Mouse (Mus musculus): ENCODE measurements around the gene Mdp1. TPM values are rescaled to one million over a fixed set of nuclear protein-coding genes. Genes with fewer than 3 reads are reported as not detected.
A peak's percentile ranks its signal among the peaks of the same experiment; 100 is the strongest.

The Mdp1 gene
- polyA plus RNA-seq, 1 experiment from 2014 or later, result 16.0 TPM

- H3K27ac ChIP-seq (ENCODE audit: low read depth), result 0 out of 2 replicates have a peak overlapping the region, but pooled peaks have one; percentile 22
- WGBS (ENCODE audit: insufficient replicate concordance), result 26% methylated on average over 22 of the region's 22 CpGs
- peak overlapping the region; percentile 50 for H3K9ac ChIP-seq (replicated peaks)
Observed at GRCm38 (mm10) chr14:55618486-55619195, 41.7 kb downstream of the Mdp1 start.

DNA sequence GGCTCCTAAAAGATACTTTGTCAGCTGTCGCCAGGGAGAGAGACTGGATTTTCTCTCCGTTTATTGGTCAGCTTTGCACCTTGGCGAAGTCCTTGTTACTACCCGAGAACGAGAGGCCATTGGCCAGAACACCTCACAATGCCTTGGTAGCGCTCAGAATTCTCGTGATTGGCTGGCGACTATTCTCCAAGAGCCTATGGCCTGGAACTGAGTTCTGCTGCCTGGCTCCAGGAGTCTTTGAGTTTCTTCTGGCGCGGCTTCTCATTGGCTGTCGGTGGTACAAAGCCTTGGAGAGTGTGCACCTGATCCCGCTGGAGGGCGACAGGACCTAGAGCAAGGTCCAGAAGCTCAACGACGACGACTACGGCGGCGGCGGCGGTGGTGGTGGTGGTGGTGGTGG is 42.5 kb downstream of the Mdp1 start, which contains the start of gene Rec8:
Gene Rec8 (plus strand): TSS at position 216 of the 400 bp plus-strand sequence.
- peak within 1 kb of the TSS; percentile 22; the same call in 1 of the 2 replicates for H3K27ac ChIP-seq (ENCODE audit: low read depth)
- 28% methylated on average over 21 of the region's 21 CpGs for WGBS (ENCODE audit: insufficient replicate concordance)
- H3K4me2 ChIP-seq (ENCODE audit: low read depth, low read length), result peak within 1 kb of the TSS; percentile 72
- ATAC-seq (peak; percentile 71), DNase-seq (peak; percentile 62)
- no peaks in the 10 kb centered on the region for H3K36me3 ChIP-seq (replicated peaks; ENCODE audit: insufficient read depth, low read length)
- no peaks in the 10 kb centered on the region for H3K9me3 ChIP-seq (ENCODE audit: low read length)
- H3K4me1 ChIP-seq (ENCODE audit: insufficient read depth), result peaks cover 21% of the 10 kb centered on the region
- peak within 1 kb of the TSS; percentile 39 for H3K4me3 ChIP-seq (ENCODE audit: low read depth, low read length)
- TF ChIP-seq EP300 (IDR thresholded peaks at IDR 0.05; ENCODE audit: low read depth), result no peak
- TF ChIP-seq CTCF (IDR thresholded peaks at IDR 0.05; ENCODE audit: low read depth), result peak; percentile 45
- H3K27me3 ChIP-seq (ENCODE audit: insufficient read depth, low read length), result peaks cover 8% of the 10 kb centered on the region; the same call in 1 of the 2 replicates
- peak within 1 kb of the TSS; percentile 50 for H3K9ac ChIP-seq (replicated peaks)

More at GRCm38 (mm10) chr14:55618486-55619195, 41.7 kb downstream of the Mdp1 start:
- peak; percentile 45 for DNase-seq
- peaks cover 21% of the 10 kb centered on the region for H3K4me1 ChIP-seq (ENCODE audit: insufficient read depth)
- no peaks in the 10 kb centered on the region; the same call in 1 of the 2 replicates for H3K36me3 ChIP-seq (replicated peaks; ENCODE audit: insufficient read depth, low read length)
- H3K9me3 ChIP-seq (ENCODE audit: low read length), result no peaks in the 10 kb centered on the region
- peaks cover 8% of the 10 kb centered on the region; the same call in 1 of the 2 replicates for H3K27me3 ChIP-seq (ENCODE audit: insufficient read depth, low read length)
- peak overlapping the region; percentile 39 for H3K4me3 ChIP-seq (ENCODE audit: low read depth, low read length)
- H3K4me2 ChIP-seq (ENCODE audit: low read depth, low read length), result peak overlapping the region; percentile 72
- ATAC-seq, result peak; percentile 32
- TF ChIP-seq EP300 (IDR thresholded peaks at IDR 0.05; ENCODE audit: low read depth), result peak; percentile 77
- no peak for TF ChIP-seq CTCF (IDR thresholded peaks at IDR 0.05; ENCODE audit: low read depth)

DNA sequence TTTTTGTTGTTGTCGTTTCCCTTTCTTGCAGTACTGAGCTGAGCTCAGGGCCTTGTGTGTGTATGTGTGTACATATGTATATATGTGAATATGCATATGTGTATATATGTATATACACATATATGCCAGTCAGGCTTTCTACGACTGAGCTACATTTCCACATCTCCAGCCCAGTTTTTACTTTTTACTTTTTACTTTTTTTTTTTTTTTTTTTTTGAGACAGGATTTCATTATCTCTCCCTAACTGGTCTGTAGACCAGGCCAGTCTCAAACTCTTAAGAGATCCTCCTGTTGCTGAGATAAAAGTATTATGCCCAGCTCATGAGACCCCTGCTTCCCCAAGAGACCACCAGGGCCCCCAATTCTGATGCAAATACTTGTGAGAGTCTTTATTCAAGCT is 43.5 kb downstream of the Mdp1 start:
- WGBS (ENCODE audit: insufficient replicate concordance), result 70% methylated on average over 2 of the region's 2 CpGs
- H3K27ac ChIP-seq (ENCODE audit: low read depth), result no peak overlapping the region; the same call in 1 of the 2 replicates
- peaks cover 8% of the 10 kb centered on the region; the same call in 1 of the 2 replicates for H3K27me3 ChIP-seq (ENCODE audit: insufficient read depth, low read length)
- H3K4me3 ChIP-seq (ENCODE audit: low read depth, low read length), result no peak overlapping the region
- no peaks in the 10 kb centered on the region for H3K36me3 ChIP-seq (replicated peaks; ENCODE audit: insufficient read depth, low read length)
- ATAC-seq, result no peak
- TF ChIP-seq CTCF (IDR thresholded peaks at IDR 0.05; ENCODE audit: low read depth), result no peak
- no peak for TF ChIP-seq EP300 (IDR thresholded peaks at IDR 0.05; ENCODE audit: low read depth)
- no peak overlapping the region for H3K4me2 ChIP-seq (ENCODE audit: low read depth, low read length)
- no peaks in the 10 kb centered on the region for H3K9me3 ChIP-seq (ENCODE audit: low read length)
- no peak overlapping the region for H3K9ac ChIP-seq (replicated peaks)
- peaks cover 21% of the 10 kb centered on the region for H3K4me1 ChIP-seq (ENCODE audit: insufficient read depth)
- no peak for DNase-seq

DNA sequence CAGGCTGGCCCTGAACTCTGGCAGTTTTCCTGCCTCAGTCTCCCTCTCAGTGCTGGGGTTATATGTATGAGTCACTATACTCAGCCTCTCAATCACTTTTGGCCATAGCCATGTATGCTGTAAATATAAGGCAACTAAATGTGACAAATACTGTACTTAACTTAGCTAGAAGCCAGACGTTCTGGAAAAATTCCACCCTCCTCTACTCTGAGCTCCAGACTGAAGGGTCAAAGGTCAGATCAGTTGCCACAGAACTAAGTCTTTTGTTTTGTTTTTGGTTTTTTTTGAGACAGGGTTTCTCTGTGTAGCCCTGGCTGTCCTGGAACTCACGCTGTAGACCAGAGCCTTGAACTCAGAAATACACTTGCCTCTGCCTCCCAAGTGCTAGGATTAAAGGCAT is 44.4 kb downstream of the Mdp1 start:
- DNase-seq, result no peak
- Histone ChIP-seq H3K27ac (ENCODE audit: low read depth) (peak overlapping the region; percentile 48; the same call in 1 of the 2 replicates), H3K9ac (replicated peaks) (no peak overlapping the region), H3K27me3 (ENCODE audit: insufficient read depth, low read length) (peaks cover 8% of the 10 kb centered on the region; the same call in 1 of the 2 replicates), H3K4me1 (ENCODE audit: insufficient read depth) (peaks cover 21% of the 10 kb centered on the region), H3K4me2 (ENCODE audit: low read depth, low read length) (no peak overlapping the region), H3K9me3 (ENCODE audit: low read length) (no peaks in the 10 kb centered on the region), H3K36me3 (replicated peaks; ENCODE audit: insufficient read depth, low read length) (0 out of 2 replicates have a peak, but pooled peaks cover 2% of the 10 kb centered on the region), H3K4me3 (ENCODE audit: low read depth, low read length) (no peak overlapping the region)
- WGBS (ENCODE audit: insufficient replicate concordance), result 56% methylated on average over 2 of the region's 2 CpGs
- TF ChIP-seq CTCF (IDR thresholded peaks at IDR 0.05; ENCODE audit: low read depth), result no peak
- ATAC-seq, result no peak

- no peak for DNase-seq
- Histone ChIP-seq H3K36me3 (replicated peaks; ENCODE audit: insufficient read depth, low read length) (peaks cover 14% of the 10 kb centered on the region), H3K27me3 (ENCODE audit: insufficient read depth, low read length) (peaks cover 8% of the 10 kb centered on the region; the same call in 1 of the 2 replicates), H3K4me3 (ENCODE audit: low read depth, low read length) (no peak overlapping the region), H3K4me2 (ENCODE audit: low read depth, low read length) (no peak overlapping the region), H3K9ac (replicated peaks) (no peak overlapping the region), H3K4me1 (ENCODE audit: insufficient read depth) (peaks cover 21% of the 10 kb centered on the region), H3K27ac (ENCODE audit: low read depth) (peak overlapping the region; percentile 77), H3K9me3 (ENCODE audit: low read length) (no peaks in the 10 kb centered on the region)
- peak; percentile 81 for ATAC-seq
- peak; percentile 7; the same call in 1 of the 2 replicates for TF ChIP-seq CTCF (IDR thresholded peaks at IDR 0.05; ENCODE audit: low read depth)
- TF ChIP-seq EP300 (IDR thresholded peaks at IDR 0.05; ENCODE audit: low read depth), result peak; percentile 94
- WGBS (ENCODE audit: insufficient replicate concordance), result 48% methylated on average over 7 of the region's 7 CpGs
Observed at GRCm38 (mm10) chr14:55614565-55615178, 45.6 kb downstream of the Mdp1 start.

DNA sequence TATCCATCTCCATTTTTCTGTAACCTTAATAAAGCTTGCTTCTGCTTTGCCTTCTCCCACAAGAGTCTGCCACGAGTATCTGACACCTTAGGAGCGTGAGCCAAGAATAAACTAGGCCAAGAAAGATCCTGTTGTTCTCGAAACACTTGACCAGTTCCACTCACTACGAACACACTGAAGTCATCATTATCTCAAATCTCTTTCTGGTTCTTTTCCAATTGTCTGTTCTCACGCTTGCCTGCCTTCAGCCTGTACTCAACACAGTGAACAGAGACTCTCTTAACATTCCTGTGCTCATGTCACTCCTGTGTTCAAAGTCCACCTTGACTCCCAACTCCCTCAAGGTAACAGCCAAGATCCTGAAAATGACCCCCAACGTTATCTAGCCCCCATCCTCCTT is 47.0 kb downstream of the Mdp1 start:
- no peak for DNase-seq
- peaks cover 27% of the 10 kb centered on the region for H3K36me3 ChIP-seq (replicated peaks; ENCODE audit: insufficient read depth, low read length)
- no peak overlapping the region for H3K4me2 ChIP-seq (ENCODE audit: low read depth, low read length)
- H3K9me3 ChIP-seq (ENCODE audit: low read length), result no peaks in the 10 kb centered on the region
- ATAC-seq, result no peak
- H3K9ac ChIP-seq (replicated peaks), result no peak overlapping the region
- no peak overlapping the region for H3K4me3 ChIP-seq (ENCODE audit: low read depth, low read length)
- H3K4me1 ChIP-seq (ENCODE audit: insufficient read depth), result peaks cover 15% of the 10 kb centered on the region
- peak overlapping the region; percentile 31; the same call in 1 of the 2 replicates for H3K27ac ChIP-seq (ENCODE audit: low read depth)
- 59% methylated on average over 6 of the region's 6 CpGs for WGBS (ENCODE audit: insufficient replicate concordance)
- H3K27me3 ChIP-seq (ENCODE audit: insufficient read depth, low read length), result 0 out of 2 replicates have a peak, but pooled peaks cover 2% of the 10 kb centered on the region
- TF ChIP-seq EP300 (IDR thresholded peaks at IDR 0.05; ENCODE audit: low read depth) (no peak), CTCF (IDR thresholded peaks at IDR 0.05; ENCODE audit: low read depth) (no peak)

All from liver, postnatal 0 days (tissue).